Mouse (Mus musculus) frontal cortex, adult 2 months (tissue): ENCODE data around the gene Gm10320. TPM values are rescaled to one million over a fixed set of nuclear protein-coding genes. Genes with fewer than 3 reads are reported as not detected.
A peak's percentile ranks its signal among the peaks of the same experiment; 100 is the strongest.

Experiments used
- DNase-seq, 2 experiments: peaks; one replicate each; pipeline ENCODE4 v3.0.0; 2022; ENCODE audit warnings: low spot score in 1 of 2; ENCODE audit errors: extremely low spot score in 1 of 2
- polyA plus RNA-seq: library from polyadenylated mRNA; depleted of rRNA; stranded (reverse); fragments of >200 nt; gene quantifications from 2 replicates; pipeline ENCODE4 v1.2.3, GENCODE M21; 2012; rRNA removed

Gene Gm10320
- 0.27 and 0.42 TPM in 2 replicates for polyA plus RNA-seq

GRCm38 (mm10) chr13:98491909-98492308 is at the start of gene Gm10320:
TSS of gene Gm10320 (minus strand) at chr13:98492001.
- DNase-seq = no peak

- no peak for DNase-seq
These were observed 49.8 kb upstream of the Gm10320 start for GRCm38 (mm10) chr13:98541601-98542000.

DNA sequence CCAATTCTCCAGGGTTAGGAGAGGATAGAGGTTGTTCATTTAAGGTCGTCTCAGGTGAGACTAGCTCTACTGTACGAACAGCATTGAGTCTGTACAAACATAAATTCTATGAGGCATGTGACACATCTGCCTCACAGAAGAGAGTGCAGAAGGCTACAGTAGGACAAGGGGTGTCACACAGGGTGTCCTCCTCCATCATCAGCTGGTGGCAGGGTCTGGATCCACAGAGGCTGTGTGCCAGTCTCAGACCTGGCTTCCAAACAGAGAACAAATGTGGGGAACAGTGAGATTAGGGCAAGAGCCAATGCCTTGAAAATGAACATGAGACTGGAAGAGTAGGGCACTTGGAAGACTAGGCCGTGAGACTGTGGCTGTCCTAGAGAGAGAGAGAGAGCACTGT is 48.4 kb upstream of the Gm10320 start:
- DNase-seq = no peak

DNA sequence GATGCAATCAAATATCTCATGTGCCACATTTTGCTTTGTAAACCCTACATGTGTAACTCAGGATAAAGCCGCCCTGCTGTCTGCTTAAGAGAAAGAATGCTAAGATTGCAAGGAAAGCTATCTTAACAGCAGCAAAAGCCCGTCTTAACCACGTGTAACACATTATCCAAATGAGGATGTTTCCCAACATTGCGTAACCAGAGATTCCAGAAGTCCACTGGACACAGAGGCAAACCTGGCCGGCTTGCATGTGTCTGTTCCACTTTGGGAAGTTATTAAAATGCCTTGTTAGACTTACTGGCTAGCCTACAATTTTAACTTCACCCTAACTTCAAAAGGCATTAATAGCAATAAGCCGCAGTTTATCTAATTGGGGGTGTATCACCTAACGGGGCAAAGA is 47.5 kb upstream of the Gm10320 start:
- no peak for DNase-seq

DNA sequence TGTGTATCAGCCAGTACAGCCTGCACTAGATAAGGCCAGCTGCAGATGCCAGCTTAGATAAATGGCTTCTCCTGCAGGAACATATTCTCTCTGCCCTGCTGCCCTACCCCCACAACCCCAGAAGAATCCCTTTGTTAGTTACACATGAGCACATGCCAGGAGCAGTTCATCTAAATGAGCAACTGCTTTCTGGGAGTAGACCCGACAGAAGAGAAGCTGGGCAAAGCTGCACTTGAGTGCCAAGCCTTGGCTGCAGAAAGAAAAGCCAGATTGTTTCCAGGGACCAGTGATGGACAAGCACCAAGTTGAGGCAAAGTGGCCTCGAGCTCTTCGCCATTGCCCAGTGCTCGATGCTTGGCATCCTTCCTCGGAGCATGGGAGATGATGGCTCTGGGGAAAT is 46.8 kb upstream of the Gm10320 start:
- peak in 1 of 2 experiments; percentile 4 for DNase-seq

DNA sequence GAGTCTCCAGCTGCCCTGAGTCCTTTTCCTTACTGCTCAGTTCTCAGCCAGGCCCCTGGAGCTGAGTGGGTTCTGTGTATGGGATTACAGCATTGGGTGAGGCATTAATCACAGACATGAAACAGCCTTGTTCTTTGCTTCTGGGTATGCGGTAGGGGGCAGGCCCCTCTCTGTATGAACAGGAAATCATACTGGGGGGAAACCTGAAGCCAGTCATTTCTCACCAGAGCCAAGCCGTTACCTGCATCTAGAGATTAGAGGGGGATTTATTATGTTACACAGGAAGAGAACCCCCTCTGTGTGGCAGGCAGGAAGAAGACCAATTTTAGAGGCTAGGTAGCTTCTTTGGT is 43.1 kb upstream of the Gm10320 start:
- DNase-seq = no peak

GRCm38 (mm10) chr13:98534190-98534912 is 42.5 kb upstream of the Gm10320 start:
- peak in 1 of 2 experiments; percentile 15 for DNase-seq

- DNase-seq = no peak
These were observed 41.6 kb upstream of the Gm10320 start for GRCm38 (mm10) chr13:98533415-98533814.

- DNase-seq = no peak
These were observed 41.0 kb upstream of the Gm10320 start for GRCm38 (mm10) chr13:98532699-98533375.

GRCm38 (mm10) chr13:98531976-98532375 is 40.2 kb upstream of the Gm10320 start:
- DNase-seq = no peak

GRCm38 (mm10) chr13:98531306-98531705 is 39.5 kb upstream of the Gm10320 start:
- no peak for DNase-seq

GRCm38 (mm10) chr13:98523719-98524316 is 32.0 kb upstream of the Gm10320 start:
- DNase-seq = no peak

DNA sequence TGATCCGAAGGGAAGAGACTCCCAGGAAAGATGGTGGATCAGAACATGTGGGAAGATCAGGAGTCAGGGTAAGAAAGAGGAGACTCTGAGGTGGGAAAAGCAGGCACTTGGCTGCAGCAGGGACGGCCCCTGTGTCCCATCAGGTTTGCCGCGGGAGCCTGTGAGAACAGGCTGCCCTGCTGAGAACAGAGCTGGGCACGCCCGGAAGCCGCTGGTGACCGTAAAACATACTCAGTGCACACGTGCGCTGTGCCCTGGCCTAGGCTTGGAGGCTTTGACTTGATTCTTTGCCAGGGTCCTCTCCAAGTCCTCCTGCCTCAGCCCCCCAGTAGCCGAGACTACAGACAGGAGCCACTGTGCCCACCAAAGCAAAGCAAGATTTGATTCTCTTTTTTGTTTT is 26.5 kb upstream of the Gm10320 start:
- DNase-seq = no peak

GRCm38 (mm10) chr13:98517666-98518065 is 25.9 kb upstream of the Gm10320 start:
- DNase-seq = no peak

GRCm38 (mm10) chr13:98516985-98517384 is 25.2 kb upstream of the Gm10320 start:
- no peak for DNase-seq

- DNase-seq = no peak
These were observed 20.3 kb upstream of the Gm10320 start for GRCm38 (mm10) chr13:98512066-98512465.

DNA sequence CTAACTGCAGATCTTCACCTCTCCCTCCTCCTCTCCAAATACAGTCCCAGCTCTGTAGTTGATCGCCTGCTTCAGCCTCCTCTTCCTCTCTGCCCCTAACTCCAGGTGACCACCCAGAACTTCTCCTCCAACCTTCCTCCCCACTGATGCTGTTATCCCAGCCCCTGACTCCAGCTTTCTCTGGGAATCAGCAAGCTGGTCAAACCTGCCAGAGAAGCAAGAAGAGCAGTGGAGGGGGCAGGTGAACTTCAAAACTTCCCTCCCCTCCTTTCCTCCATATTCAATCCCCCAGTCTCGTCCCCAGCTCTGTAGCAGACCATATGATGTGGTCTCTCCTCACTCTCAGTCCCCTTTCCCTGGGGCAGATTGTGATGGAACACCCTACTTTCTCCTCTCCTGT is 15.9 kb upstream of the Gm10320 start:
- DNase-seq = no peak

- DNase-seq = no peak
These were observed 14.7 kb upstream of the Gm10320 start for GRCm38 (mm10) chr13:98506496-98506895.

DNA sequence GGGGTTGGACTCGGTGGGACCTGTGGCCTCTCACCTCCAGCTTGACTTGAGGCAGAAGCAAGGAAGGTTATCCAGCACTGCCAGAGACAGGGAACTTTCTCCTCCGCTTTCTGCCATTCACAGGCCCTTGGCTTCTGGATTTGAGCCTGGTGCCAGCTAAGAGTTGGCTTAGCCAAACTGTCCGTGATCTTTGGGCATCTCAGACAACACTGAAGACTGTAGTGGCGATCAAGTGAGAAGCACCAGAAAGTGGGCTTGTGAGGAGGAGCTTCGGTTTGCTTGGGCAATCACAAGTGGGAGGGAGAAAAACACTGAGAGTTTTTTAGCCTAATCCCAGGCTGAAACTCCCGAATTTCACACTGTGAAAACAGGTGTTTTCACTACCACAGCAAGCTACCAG is 14.2 kb upstream of the Gm10320 start:
- DNase-seq = no peak

GRCm38 (mm10) chr13:98505489-98505857 is 13.7 kb upstream of the Gm10320 start:
- DNase-seq = no peak

- DNase-seq = no peak
These were observed 13.1 kb upstream of the Gm10320 start for GRCm38 (mm10) chr13:98504661-98505488.
